Mouse (Mus musculus) lung, postnatal 14 days (tissue): ENCODE data around the gene Tmem238l.

Source experiments
- DNase-seq: peaks from one replicate; pipeline ENCODE4 v3.0.0; 2021

The Tmem238l gene

DNA sequence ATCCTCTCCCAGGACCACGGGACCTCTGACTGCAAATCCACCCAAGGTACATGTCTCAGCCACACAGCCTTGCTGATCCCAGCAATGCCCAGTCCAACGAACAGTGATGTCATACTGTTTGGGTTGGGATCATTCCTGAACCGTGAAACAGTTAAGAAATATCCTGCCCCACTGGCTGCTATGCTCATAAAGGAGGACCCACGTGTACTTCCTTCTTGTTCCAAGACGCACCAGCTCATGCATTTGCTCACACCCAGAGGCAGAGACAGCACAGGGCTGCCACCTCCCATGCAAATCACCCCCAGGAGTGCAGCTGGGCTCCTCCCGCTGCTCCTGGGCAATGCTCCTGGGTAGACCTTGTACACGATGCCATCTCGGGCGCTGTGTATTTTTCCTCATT is at the start of gene Tmem238l:
Gene Tmem238l, plus strand, starts transcription at position 336 of the 400 bp plus-strand sequence.
- DNase-seq = no peak

DNA sequence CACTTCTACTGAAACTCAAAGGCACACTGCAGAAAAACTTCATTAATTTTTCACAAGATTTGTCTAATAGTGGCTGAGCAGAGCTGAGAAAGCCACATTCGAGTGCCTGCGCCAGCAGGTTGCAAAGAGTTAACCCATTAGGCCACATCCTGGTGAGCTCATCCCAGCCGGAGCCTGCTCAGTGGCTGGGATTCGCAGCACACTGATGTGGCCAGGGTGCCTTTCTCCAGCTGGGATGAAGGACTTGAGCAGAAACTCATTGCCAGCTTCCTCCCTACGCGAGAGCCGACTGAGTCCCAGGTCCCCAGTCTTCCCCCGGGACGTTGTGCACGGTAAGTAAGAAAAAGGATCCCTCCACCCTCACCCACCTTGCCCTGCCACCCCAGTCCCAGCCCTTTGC is 44.6 kb upstream of the Tmem238l start, which contains the start of gene Pirt:
Gene Pirt, plus strand, starts transcription at position 171 of the 400 bp plus-strand sequence.
- DNase-seq = no peak

DNA sequence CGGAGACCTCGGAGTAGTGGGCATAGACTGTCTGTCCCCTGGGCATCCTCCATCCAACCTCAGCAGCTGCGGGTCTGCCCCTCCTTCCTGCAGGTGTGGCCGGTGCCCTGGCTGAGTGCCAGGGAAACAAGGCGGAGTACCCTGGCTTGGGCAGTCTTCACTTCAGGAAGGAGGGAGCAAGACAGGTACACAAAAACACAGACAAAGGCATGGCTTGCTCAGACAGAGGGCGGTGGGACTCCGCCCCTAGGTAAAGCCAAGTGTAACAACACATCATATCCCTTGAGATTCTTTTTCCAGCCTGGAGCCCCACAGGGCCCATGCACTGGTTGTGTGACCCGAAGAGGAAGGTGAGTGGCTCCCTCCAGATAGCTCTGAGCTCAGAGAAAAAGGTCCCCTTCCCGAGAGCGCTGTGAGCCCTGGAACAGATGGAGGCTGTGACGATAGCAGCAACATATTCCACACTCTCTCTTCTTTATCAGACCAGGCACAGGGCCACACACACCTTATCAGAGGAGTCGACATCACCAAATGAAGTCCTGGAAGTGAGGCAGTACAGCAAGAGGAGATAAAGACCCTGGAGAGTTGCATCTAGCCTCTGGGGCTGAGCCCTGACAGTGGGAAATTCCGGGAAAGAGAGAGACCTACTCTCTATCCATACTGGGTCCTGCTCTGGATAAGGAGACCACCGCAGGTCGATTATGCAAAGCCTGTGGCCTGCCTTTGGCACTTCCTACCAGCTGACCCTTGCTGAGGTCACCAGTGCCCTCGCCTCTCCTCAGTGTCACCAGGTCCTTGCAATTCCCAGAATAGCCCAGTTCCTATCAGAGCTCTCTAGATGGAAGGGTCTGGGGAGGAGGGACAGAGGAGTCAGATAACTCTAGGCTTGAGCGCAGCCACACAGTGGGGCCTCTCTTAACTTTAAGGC is 43.6 kb upstream of the Tmem238l start:
- DNase-seq = no peak

DNA sequence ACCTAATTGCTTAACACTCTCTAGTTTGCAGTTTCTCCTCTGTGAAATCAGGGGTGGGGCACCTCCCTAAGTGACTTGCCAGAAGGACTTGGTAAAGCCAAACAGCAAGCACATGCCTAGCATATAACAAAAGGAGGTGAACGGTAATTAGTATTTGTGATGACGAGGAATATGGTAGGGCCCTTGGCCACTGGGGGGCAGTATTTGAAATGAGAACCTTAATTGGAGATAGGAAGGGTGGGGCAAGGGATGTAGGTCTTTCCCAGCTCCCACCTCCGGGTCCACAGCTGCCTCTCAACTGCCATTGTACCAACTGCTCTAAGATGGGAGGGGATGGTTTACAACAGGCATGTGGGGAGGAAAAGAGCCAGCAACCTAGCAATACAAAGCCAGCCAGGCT is 42.2 kb upstream of the Tmem238l start:
- DNase-seq = peak; percentile 69

DNA sequence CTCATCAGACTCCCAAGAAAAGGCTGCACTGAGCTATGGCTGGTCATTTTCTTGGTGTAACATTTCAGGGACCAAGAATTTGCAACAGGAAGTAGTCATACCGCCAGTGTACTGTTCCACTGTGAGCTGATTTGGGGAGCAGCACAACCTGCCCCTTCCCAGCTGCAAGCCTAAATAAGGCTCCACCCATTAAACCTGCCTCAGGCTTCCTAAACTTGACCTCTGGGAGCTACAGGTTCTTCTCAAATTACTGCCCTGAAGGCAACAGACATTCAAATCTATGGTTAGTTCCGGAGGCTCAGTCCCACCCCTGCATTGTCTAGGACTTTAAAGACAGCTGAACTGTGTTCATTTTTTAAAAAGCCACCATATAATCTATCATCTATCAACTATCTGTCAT is 36.4 kb upstream of the Tmem238l start:
- no peak for DNase-seq

DNA sequence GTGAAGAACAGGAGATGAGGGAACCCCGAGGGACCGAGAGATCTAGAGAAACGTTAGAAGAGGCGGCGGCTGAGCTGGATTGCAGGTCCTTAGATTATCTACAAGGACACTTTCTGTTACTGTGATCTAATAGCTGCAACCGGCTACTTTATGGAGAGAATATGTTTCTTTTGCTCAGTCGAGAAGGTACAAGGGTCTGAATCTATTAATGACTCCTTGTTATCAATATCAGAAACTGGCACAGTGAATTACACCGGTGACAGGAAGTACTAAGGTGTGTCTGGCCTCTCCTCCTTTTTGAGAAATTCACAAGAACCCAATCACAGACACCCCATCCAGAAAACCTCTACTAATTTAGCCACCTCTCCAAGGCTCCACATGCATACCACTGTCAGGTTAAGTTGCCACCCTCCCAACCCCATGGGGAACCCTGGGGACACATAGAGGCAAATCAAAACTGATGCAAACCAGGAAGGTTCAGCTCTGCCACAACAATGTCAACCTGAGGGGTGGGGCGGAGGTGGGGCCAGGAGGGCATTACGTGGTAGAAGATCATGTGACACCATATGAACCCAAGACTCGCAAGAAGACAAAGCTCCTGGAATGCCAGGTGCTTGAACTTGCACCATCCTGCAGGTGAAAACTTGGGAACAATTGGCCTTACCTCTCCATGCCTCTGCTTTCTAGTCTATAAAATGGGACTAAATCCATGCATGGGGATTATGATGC is 32.2 kb upstream of the Tmem238l start:
- DNase-seq = no peak

DNA sequence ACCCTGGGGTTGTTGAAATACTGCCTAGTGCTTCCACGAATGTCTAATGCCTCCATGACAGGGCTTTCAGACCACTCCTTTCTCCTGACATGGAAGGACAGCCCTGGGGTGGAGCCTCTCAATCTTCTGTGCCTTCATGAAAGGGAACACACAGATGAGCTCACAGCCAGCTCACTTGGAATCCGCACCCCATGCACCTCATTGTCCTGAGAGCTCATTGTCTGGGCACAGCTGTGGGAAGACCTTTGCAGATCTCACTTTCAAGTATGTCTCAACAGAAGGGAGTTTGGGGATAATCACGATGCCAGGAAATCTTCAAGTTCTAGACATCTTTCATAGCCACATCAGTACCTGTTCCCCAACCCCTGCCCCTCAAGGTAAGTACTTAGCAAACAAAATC is 28.1 kb upstream of the Tmem238l start:
- DNase-seq = no peak

DNA sequence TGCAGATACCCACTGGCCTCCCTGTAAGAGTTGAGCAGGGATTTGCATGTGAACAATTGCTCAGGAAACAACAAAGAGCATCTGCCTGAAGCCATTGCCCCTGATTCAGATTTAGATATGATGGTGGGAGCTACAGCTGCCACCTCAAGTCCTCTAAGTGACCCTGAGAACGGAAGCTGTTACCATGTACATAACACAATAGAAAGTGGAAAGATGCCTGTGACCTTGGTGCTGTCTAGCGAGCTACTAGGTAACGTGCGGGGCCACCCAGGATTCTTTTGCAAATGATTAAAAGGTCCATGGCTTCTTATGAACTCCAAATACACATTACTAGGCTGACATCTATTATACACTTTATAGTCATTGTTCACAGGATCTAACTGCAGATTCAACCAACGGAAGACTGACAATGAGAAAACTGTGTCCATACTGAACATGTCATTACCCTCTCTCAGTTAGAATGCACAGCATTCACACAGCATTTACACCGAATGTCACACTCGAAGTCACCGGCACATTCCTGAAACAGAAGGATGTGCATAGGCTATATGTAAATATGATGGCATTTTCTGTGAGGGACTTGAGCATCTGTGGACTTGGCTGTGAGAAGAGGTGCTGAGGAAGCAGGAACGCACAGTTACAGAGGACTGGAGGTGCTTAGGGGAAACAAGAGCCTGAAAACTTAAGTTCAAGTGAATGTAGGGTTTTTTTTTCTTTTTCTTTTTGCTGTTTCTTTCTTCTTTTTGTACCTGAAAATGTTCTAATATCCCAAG is 23.4 kb upstream of the Tmem238l start:
- DNase-seq = no peak

DNA sequence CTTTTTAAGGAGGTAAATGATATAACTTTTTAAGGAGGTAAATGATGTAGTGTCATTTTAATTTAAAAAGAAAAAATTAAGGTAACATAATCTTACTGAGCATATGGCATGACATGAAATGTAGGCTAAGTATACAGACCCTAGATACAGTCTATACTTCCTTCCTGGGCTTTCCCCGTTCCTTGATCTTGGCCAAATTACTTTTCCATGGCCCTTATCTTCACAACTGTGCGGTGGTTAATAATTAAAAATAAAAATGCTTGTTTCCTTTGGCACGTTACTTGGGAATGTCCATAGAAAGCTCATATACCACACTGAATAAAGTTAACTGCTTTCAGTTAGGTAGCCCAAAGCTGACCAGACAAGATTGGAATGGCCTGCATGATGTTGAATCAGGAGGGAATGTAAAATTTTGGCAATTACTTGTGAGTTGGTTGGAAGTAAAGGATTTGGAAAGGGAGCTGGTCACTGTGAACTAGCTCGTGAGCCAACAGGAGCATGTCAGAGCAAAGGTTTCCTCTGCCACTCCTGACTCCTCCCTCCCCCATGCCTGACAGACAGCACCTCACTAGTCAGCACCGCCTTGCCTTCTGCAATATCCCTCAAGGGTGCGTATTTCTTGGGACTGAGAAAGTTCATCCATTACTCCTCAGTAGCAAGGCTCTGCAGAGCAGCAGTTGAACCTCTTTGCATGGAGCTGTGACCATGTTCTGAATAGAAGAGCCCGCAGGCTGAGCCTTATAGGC is 21.8 kb upstream of the Tmem238l start:
- no peak for DNase-seq

DNA sequence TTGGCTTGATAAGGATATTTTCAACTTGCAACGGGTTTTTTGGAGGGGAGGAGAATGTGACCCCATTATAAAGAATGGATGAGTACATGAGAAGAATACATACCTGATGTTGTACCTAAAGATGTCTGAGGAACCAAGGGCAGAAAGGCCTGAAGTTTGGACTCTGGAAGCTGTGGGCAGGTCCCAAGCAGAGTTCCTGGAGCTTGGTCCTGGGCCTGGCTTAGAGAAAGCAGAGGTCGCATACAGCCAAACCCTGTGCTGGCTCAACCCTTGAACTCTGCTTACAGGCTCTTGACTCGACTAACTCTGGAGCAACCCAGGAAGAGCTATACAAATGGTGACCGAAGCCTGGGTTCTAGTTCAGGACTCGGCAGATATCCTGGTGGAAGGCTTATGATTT is 14.4 kb upstream of the Tmem238l start:
- no peak for DNase-seq

DNA sequence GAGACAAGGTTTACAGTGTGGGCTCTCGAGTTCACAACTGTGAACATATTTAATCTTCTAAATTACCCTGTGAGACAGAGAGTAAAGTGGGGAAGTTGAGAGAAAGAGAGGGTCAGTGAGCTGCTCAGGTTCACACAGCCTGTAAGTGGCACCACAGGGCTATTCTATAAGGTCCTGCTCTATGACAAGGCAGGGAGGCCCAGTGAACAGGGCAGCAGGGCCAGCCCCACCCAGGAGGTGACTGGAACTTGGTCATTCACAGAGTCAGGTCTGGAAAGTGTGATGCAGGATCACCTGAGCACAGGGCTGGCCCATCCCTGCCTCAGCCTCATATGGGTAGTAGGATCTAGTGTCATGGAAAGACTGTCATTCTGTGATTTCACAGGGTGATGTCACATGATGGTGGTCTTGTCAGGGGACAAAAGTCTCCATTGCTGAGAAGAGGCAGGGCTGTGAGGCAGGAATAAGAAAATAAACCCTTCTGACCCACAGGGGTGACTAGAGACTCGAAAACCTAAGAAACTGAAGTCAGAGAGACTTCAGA is 11.1 kb upstream of the Tmem238l start:
- no peak for DNase-seq

DNA sequence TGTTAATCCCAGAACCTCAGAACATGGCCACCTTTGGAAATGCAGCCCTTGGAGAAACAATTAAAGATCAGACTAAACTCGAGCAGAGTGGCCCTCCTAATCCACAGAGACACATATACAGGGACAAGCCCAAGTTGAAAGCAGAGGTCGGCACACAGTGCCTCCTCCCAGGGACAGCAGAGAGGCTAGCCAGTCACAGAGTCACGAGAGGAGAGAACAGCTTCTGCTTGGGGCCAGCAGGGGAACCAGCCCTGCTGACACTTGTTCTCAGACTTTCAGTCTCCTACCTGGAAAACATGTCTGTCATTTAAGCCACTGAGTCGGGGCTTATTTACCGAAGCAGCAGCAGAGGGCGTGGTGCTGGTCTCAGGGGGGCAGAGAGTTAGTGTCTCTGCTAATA is 9.9 kb upstream of the Tmem238l start:
- DNase-seq = no peak

DNA sequence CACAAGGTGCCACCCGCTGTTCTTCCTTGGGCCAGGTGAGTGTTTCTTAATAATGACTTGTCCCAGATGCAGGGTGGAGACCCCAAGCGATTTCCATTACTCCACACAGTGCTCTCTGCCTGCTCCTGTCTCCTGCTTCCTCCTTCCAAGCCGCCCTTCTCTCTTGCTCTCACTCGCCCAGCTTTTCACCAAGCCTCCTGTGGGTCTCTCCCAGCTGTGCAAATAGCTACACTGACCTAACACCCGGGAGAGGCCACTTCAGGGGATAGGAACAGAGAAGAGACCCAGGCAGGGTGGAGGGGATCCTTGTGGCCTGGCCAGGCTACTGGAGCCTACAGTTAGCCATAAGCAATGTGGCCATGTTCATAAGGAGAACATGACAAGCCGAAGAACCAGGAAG is 9.5 kb upstream of the Tmem238l start:
- no peak for DNase-seq

DNA sequence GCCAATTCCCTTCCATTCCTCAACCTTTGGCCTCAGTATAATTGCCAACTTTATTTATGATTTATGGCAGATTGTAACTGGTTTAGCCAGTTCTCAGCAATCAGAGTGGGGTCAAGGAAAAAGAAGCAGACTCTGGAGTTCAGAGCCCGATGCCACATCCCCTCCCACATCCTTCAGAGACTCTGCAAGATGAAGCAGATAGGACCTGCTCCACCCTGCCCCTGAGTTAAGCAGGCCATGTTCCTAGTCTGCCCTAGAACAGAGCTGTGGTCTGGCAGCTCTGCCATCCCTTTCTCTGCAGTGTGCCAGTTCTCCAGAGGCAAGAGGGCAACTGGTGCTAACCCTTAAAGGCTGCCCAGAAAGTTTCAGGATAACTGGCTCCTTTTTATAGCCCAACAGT is 4.4 kb downstream of the Tmem238l start:
- no peak for DNase-seq

DNA sequence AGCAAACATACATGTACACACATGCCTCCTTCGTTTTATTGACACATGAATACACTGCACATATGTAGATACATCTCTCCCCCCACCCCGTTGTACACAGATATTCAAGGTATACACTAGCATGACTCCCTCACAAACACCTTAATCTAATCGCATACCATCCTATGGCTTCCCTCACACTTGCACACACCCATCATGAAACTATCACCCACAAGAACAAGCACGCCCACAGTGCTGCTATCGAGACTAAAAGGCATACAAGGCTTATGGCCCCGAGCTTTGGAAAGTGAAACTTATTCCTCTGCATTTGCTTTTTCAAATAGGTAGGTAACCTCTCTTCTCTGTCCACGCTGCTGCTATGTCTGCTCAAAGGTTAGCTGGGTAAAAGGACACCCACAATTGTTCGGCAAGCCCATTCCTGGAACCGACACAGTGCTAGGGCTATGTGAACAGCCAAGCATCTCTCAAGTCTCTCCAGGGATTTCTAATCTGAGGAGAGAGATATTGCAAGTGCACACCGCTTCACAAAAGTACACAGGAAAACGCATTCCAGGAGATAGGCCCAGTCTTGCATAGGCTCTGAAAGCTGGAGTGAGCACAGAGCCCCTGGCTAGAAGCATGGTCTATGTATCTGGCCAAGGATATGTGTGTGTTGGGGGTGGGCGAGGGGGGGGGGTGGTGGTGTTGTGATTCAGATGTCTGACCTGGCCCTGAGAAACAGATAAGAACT is 5.2 kb downstream of the Tmem238l start:
- DNase-seq = no peak

DNA sequence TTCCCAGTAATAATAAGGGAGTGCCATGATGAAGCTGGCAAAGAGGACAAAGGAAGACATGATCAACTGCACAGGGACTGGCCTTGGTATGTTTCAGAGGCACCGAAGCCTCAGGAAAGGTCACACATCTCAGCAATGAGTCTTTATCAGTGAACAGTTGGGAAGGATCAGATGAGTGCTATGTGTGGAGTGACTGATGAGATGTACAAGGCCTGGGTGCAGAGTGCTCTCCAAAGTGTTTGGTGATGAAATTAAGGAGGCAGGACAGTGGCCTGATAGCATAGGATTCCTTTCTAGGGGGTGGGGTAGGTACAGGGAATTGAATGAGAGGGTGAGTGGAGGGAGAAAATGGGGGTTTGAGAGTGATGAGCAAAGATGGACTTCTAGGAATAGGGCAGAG is 7.0 kb downstream of the Tmem238l start:
- DNase-seq = no peak

DNA sequence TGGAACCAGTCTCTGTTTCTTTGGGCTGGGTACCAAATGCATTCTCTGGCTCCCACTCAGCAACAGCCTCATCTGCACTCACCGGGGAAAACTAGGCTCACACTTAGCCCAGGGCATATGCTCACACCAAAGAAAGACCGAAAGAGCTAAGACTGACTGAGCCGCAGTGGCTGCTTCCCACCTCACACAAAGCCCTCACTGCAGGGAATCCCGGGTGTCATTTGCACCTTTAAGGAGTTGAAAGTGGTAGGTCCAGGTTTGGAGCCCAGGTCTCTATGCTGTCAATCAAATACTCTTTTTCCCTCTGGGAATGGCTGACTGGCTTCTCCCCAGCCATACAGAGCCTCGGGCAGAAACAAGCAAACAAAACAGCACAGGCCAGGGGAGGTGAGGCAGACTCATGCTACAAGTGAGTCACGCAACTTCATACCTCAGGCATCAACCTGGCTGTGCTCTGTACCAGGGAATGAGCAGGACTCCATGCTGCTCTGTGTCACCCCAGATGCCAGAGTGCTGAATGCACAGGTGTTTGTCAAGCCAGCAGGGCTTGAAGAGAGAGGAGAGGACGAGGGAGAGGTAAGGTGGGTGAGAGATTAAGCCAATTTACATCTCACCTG is 10.2 kb downstream of the Tmem238l start:
- DNase-seq = no peak

DNA sequence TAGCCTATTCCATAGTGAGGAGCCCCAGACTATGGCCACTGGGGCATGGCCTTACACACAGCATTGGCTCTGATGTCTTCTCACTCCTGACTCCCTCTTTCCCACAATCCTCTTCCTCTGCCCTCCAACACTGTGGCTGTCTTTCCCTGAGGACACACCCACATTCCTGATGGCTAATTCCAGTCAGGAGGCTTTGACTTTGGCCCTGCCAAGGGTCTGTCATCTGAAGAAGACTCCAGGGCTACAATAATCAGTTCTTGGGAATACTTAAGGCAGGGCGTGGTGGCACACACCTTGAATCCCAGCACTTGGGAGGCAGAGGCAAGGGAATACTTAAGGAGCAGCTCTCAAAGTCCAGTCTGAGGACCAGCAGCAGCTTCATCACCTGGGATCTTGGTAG is 12.1 kb downstream of the Tmem238l start:
- no peak for DNase-seq

DNA sequence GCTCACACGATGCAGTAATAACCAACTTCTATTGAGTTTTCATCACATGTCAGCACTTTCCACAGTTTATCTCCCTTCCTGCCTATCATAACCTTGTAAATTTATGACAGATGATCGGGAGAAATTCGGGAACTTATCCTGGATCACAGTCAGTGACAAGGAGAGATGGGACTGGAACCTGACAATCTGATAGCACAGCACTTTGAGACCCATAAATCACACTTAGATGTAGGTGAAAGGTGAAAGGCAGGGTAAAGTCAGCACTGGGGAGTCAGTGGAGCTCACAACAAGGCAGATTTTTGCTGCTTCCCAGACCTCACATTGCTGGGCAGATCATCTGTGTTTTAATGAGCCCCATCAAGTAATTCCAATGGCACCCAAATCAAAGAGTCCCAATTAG is 17.1 kb downstream of the Tmem238l start:
- no peak for DNase-seq

DNA sequence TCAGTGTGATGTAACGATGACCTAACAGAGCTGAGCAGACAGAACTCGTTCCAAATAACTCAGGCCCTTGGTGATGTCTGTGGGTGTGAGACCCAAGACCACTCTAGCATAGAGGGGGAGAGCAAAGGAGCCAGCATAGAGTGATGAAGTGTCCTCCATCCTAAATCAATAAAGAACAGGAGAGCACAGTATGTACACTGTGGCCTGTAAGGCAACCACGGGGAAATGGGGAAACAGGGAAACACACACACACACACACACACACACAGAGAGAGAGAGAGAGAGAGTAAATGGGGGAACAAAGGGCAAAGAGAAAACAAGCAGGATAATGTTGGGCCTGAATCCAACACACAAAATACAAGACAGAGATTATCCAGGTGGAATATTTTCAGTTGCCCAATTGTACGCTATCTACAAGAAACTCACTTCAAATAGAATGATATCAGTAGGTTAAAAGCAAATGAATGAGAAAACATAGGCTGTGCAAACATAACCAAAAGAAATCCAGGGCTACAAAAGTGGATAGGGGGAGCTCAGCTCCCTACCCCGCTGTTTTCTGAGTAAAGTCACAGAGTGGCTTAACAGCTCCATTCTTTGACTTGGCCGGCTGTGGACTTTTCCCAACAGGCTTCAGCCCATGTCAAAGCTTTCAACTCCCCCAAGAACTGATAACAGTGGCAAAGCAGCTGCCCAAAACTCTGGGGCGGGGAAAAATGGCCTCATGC is 19.3 kb downstream of the Tmem238l start:
- DNase-seq = no peak
